Comparison of ENCODE assay signal across 8 mouse cellular contexts in genomic region chr3:89299499-89299898, GRCm38 (mm10). TPM values are rescaled to one million over a fixed set of nuclear protein-coding genes. Genes with fewer than 3 reads are reported as not detected.
DNase-seq lines count a peak whose midpoint lies in the region; ATAC-seq and TF ChIP-seq lines count a peak whose summit lies in the region.

No protein-coding gene starts in this region.

- no peak for DNase-seq in cerebellum, adult 2 months
- peak; percentile 69 for DNase-seq in R1 (ENCODE audit: low read depth, low spot score)
- DNase-seq in lung, postnatal 25 days (ENCODE audit: low spot score) = peak; percentile 28
- DNase-seq in stomach, postnatal 0 days (ENCODE audit: low spot score) = peak; percentile 41
- no peak for DNase-seq in spleen, postnatal 10 days (ENCODE audit: low spot score in 2 of 2)

- H3K36me3 ChIP-seq in forebrain, embryonic 15.5 days = no peaks in the 10 kb centered on the region
- no peaks in the 10 kb centered on the region for H3K36me3 ChIP-seq in kidney, embryonic 14.5 days (ENCODE audit: control insufficient read depth, insufficient read depth, low read length)
- H3K36me3 ChIP-seq in stomach, postnatal 0 days (ENCODE audit: control insufficient read depth, insufficient read depth, low read length) = no peaks in the 10 kb centered on the region

- no peak for TF ChIP-seq POLR2A in cerebellum, adult 2 months (IDR thresholded peaks at IDR 0.05; ENCODE audit: borderline replicate concordance, insufficient read depth, low read length)

- WGBS in cerebellum, adult 2 months = 5% methylated on average over 14 of the region's 14 CpGs
- 8% methylated on average over 14 of the region's 14 CpGs for WGBS in forebrain, embryonic 15.5 days
- WGBS in kidney, embryonic 14.5 days = under 1% methylated on average over 14 of the region's 14 CpGs
- 2% methylated on average over 14 of the region's 14 CpGs for WGBS in stomach, postnatal 0 days

- no peak overlapping the region; the same call in 1 of the 2 replicates for H3K9ac ChIP-seq in forebrain, embryonic 15.5 days (replicated peaks)
- H3K9ac ChIP-seq in kidney, embryonic 14.5 days (ENCODE audit: low read depth, low read length) = peak overlapping the region; percentile 31
- H3K9ac ChIP-seq in stomach, postnatal 0 days (ENCODE audit: low read length) = peak overlapping the region; percentile 32; the same call in 1 of the 2 replicates

- ATAC-seq in cerebellum, adult (ENCODE audit: insufficient number of reproducible peaks, low FRiP score, low TSS enrichment) = no peak
- ATAC-seq in forebrain, embryonic 15.5 days (replicated peaks) = no peak
- peak; percentile 70 for ATAC-seq in kidney, embryonic 14.5 days (ENCODE audit: low FRiP score, low TSS enrichment)
- no peak; the same call in 1 of the 2 replicates for ATAC-seq in stomach, postnatal 0 days (ENCODE audit: low FRiP score, low TSS enrichment)

- H3K4me3 ChIP-seq in cerebellum, adult 2 months (replicated peaks; ENCODE audit: insufficient read depth, low read depth, low read length) = peak overlapping the region; percentile 9
- H3K4me3 ChIP-seq in forebrain, embryonic 15.5 days = peak overlapping the region; percentile 17; the same call in 1 of the 2 replicates
- peak overlapping the region; percentile 31 for H3K4me3 ChIP-seq in kidney, embryonic 14.5 days (ENCODE audit: low read length)
- peak overlapping the region; percentile 20; the same call in 1 of the 2 replicates for H3K4me3 ChIP-seq in stomach, postnatal 0 days (ENCODE audit: low read depth, low read length)

- no peaks in the 10 kb centered on the region for H3K9me3 ChIP-seq in forebrain, embryonic 15.5 days
- H3K9me3 ChIP-seq in kidney, embryonic 14.5 days (ENCODE audit: control insufficient read depth, low read length) = no peaks in the 10 kb centered on the region
- H3K9me3 ChIP-seq in stomach, postnatal 0 days (ENCODE audit: control insufficient read depth, low read length) = no peaks in the 10 kb centered on the region

- peak overlapping the region; percentile 37 for H3K4me2 ChIP-seq in forebrain, embryonic 15.5 days (replicated peaks)
- peak overlapping the region; percentile 48 for H3K4me2 ChIP-seq in kidney, embryonic 14.5 days (replicated peaks; ENCODE audit: low read depth, low read length)
- H3K4me2 ChIP-seq in stomach, postnatal 0 days (replicated peaks; ENCODE audit: low read depth) = peak overlapping the region; percentile 48

- no peak for TF ChIP-seq CTCF in cerebellum, adult 2 months (IDR thresholded peaks at IDR 0.05; ENCODE audit: borderline replicate concordance, insufficient read depth, low read depth, low read length)
- TF ChIP-seq CTCF in stomach, postnatal 0 days (IDR thresholded peaks at IDR 0.05; ENCODE audit: low read depth) = peak; percentile 43

- no peak for TF ChIP-seq EP300 in stomach, postnatal 0 days (optimal IDR thresholded peaks at IDR 0.05)

- H3K27me3 ChIP-seq in cerebellum, adult 2 months (ENCODE audit: control insufficient read depth, insufficient read depth, low read length) = no peaks in the 10 kb centered on the region
- 0 out of 2 replicates have a peak, but pooled peaks cover 4% of the 10 kb centered on the region for H3K27me3 ChIP-seq in forebrain, embryonic 15.5 days
- no peaks in the 10 kb centered on the region for H3K27me3 ChIP-seq in kidney, embryonic 14.5 days (ENCODE audit: control insufficient read depth, insufficient read depth, low read length)
- no peaks in the 10 kb centered on the region for H3K27me3 ChIP-seq in stomach, postnatal 0 days (ENCODE audit: control insufficient read depth, insufficient read depth, low read length)

- H3K27ac ChIP-seq in cerebellum, adult 2 months (ENCODE audit: insufficient read depth, low read length) = no peak overlapping the region
- H3K27ac ChIP-seq in forebrain, embryonic 15.5 days (replicated peaks) = no peak overlapping the region
- H3K27ac ChIP-seq in kidney, embryonic 14.5 days (ENCODE audit: low read depth, low read length) = no peak overlapping the region
- H3K27ac ChIP-seq in stomach, postnatal 0 days (replicated peaks) = no peak overlapping the region

- H3K4me1 ChIP-seq in cerebellum, adult 2 months (ENCODE audit: control insufficient read depth, insufficient read depth, low read length) = no peaks in the 10 kb centered on the region
- H3K4me1 ChIP-seq in forebrain, embryonic 15.5 days = peaks cover 7% of the 10 kb centered on the region
- H3K4me1 ChIP-seq in kidney, embryonic 14.5 days (ENCODE audit: control insufficient read depth, insufficient read depth, low read length) = no peaks in the 10 kb centered on the region
- H3K4me1 ChIP-seq in stomach, postnatal 0 days (replicated peaks; ENCODE audit: control insufficient read depth, insufficient read depth) = no peaks in the 10 kb centered on the region

RNA-seq across cellular contexts. Expression of gene Efna1, which starts 18.6 kb away (rescaled TPM):
- polyA plus RNA-seq in cerebellum, adult 2 months (2012; rRNA removed) = 14.2 and 14.7 TPM in 2 replicates
- polyA plus RNA-seq in forebrain, embryonic 15.5 days (2015; fragmentation: Nextera tagmentation; extraction: Ambion mirVana) = 9.2 and 9.9 TPM in 2 replicates
- polyA plus RNA-seq in kidney, embryonic 14.5 days (2014; fragmentation: Nextera tagmentation; extraction: Ambion mirVana) = 45.4 and 58.8 TPM in 2 replicates
- 34.8 and 36.6 TPM in 2 replicates for polyA plus RNA-seq in stomach, postnatal 0 days (2015; fragmentation: Nextera tagmentation; extraction: Ambion mirVana)

RNA-seq across cellular contexts. Expression of gene Efna3, which starts 23.3 kb away (rescaled TPM):
- 31.9 and 37.0 TPM in 2 replicates for polyA plus RNA-seq in cerebellum, adult 2 months (2012; rRNA removed)
- 41.0 and 42.5 TPM in 2 replicates for polyA plus RNA-seq in forebrain, embryonic 15.5 days (2015; fragmentation: Nextera tagmentation; extraction: Ambion mirVana)
- 9.7 and 10.1 TPM in 2 replicates for polyA plus RNA-seq in kidney, embryonic 14.5 days (2014; fragmentation: Nextera tagmentation; extraction: Ambion mirVana)
- polyA plus RNA-seq in stomach, postnatal 0 days (2015; fragmentation: Nextera tagmentation; extraction: Ambion mirVana) = 25.8 and 29.2 TPM in 2 replicates

RNA-seq across cellular contexts. Expression of gene Slc50a1, which starts 29.1 kb away (rescaled TPM):
- 122 and 127 TPM in 2 replicates for polyA plus RNA-seq in cerebellum, adult 2 months (2012; rRNA removed)
- 35.4 and 40.6 TPM in 2 replicates for polyA plus RNA-seq in forebrain, embryonic 15.5 days (2015; fragmentation: Nextera tagmentation; extraction: Ambion mirVana)
- 55.1 and 64.1 TPM in 2 replicates for polyA plus RNA-seq in kidney, embryonic 14.5 days (2014; fragmentation: Nextera tagmentation; extraction: Ambion mirVana)
- polyA plus RNA-seq in stomach, postnatal 0 days (2015; fragmentation: Nextera tagmentation; extraction: Ambion mirVana) = 107 and 113 TPM in 2 replicates

RNA-seq across cellular contexts. Expression of gene Efna4, which starts 38.3 kb away (rescaled TPM):
- 0.36 and 0.64 TPM in 2 replicates for polyA plus RNA-seq in cerebellum, adult 2 months (2012; rRNA removed)
- polyA plus RNA-seq in forebrain, embryonic 15.5 days (2015; fragmentation: Nextera tagmentation; extraction: Ambion mirVana) = 14.4 and 15.7 TPM in 2 replicates
- polyA plus RNA-seq in kidney, embryonic 14.5 days (2014; fragmentation: Nextera tagmentation; extraction: Ambion mirVana) = 30.1 and 36.6 TPM in 2 replicates
- polyA plus RNA-seq in stomach, postnatal 0 days (2015; fragmentation: Nextera tagmentation; extraction: Ambion mirVana) = 8.9 and 11.7 TPM in 2 replicates

RNA-seq across cellular contexts. Expression of gene Dpm3, which starts 40.3 kb away (rescaled TPM):
- polyA plus RNA-seq in cerebellum, adult 2 months (2012; rRNA removed) = 212 and 218 TPM in 2 replicates
- polyA plus RNA-seq in forebrain, embryonic 15.5 days (2015; fragmentation: Nextera tagmentation; extraction: Ambion mirVana) = 76.5 and 89.6 TPM in 2 replicates
- polyA plus RNA-seq in kidney, embryonic 14.5 days (2014; fragmentation: Nextera tagmentation; extraction: Ambion mirVana) = 134 and 200 TPM in 2 replicates
- 140 and 152 TPM in 2 replicates for polyA plus RNA-seq in stomach, postnatal 0 days (2015; fragmentation: Nextera tagmentation; extraction: Ambion mirVana)

Comparison
In these comparisons a context has a peak if more than half of its experiments do, and no peak if none do; other contexts are left out.
1. DNase-seq: peak in R1 (single experiment), lung, postnatal 25 days (single experiment) and stomach, postnatal 0 days (single experiment); none in cerebellum, adult 2 months (0 of 2) and spleen, postnatal 10 days (0 of 2).
2. Peak in every context shown above with its lines, with median percentiles within 50 percentile points of each other: H3K4me3 ChIP-seq and H3K4me2 ChIP-seq.